Comparison of ENCODE assay signal across 16 mouse cellular contexts in the genomic region with DNA sequence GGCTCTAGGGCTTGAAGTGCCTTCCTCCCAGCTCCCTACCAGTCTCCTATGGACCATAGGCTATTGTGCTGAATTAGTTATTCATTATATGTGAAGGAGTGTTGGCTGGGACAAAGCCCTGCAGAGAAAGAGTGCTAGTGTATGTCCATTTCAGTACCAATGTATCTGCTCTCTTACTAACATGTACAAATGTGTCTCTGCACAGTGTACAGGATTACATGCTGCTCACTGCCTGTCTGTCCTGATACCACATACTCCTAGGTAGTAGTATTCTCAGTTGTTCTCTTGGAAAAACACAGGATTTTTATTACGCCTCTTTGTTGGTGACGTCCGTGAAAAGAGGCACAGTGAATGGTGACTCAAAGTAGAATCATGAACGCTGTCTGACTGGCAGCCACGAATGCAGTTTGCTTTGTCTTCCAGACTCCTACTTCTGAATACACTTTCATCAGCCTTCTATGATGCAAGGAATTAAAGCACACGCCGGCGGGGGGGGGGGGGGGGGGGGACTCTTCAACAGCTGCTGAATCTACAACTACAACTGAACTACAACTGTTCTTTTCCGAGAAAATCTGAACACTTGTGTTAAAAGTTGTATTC.
DNase-seq lines count a peak whose midpoint lies in the region; ATAC-seq and TF ChIP-seq lines count a peak whose summit lies in the region.
"Had no signal": no experiment of that assay in that cellular context is flagged by ENCODE, and none has a peak within 500 bp of the region (broad histone marks: within the 10 kb centered on the region; RNA-seq: fewer than 3 reads in every experiment).

No protein-coding gene starts in this region.

- ATAC-seq in forebrain, embryonic 14.5 days, result peak; percentile 46; the same call in 1 of the 2 replicates
- peak; percentile 45; the same call in 1 of the 2 replicates for ATAC-seq in midbrain, embryonic 15.5 days (replicated peaks)
- ATAC-seq: intestine, embryonic 15.5 days had no signal

- H3K4me3 ChIP-seq in layer of hippocampus, adult 2 months, result no peak overlapping the region
- H3K4me3 ChIP-seq in forebrain, embryonic 14.5 days (ENCODE audit: low read depth, low read length), result no peak overlapping the region
- no peak overlapping the region for H3K4me3 ChIP-seq in midbrain, embryonic 15.5 days
- H3K4me3 ChIP-seq: gastrocnemius, adult 2 months; intestine, embryonic 15.5 days had no signal

- H3K9me3 ChIP-seq in forebrain, embryonic 14.5 days (replicated peaks; ENCODE audit: control insufficient read depth, low read length), result no peaks in the 10 kb centered on the region
- no peaks in the 10 kb centered on the region for H3K9me3 ChIP-seq in midbrain, embryonic 15.5 days
- H3K9me3 ChIP-seq: G1E; intestine, embryonic 15.5 days had no signal

- no peak overlapping the region for H3K9ac ChIP-seq in forebrain, embryonic 14.5 days (ENCODE audit: low read length)
- no peak overlapping the region for H3K9ac ChIP-seq in midbrain, embryonic 15.5 days
- H3K9ac ChIP-seq: intestine, embryonic 15.5 days had no signal

- H3K4me1 ChIP-seq in forebrain, embryonic 14.5 days (ENCODE audit: control insufficient read depth, insufficient read depth, low read length), result peaks cover 39% of the 10 kb centered on the region
- peaks cover 39% of the 10 kb centered on the region for H3K4me1 ChIP-seq in midbrain, embryonic 15.5 days

- H3K27me3 ChIP-seq in forebrain, embryonic 14.5 days (replicated peaks; ENCODE audit: control insufficient read depth, insufficient read depth, low read length), result no peaks in the 10 kb centered on the region
- H3K27me3 ChIP-seq in midbrain, embryonic 15.5 days (replicated peaks), result no peaks in the 10 kb centered on the region
- H3K27me3 ChIP-seq: intestine, embryonic 15.5 days had no signal

- 9% methylated on average over 9 of the region's 9 CpGs for WGBS in forebrain, embryonic 14.5 days
- 12% methylated on average over 9 of the region's 9 CpGs for WGBS in midbrain, embryonic 15.5 days

- no peak for DNase-seq in layer of hippocampus, adult 2 months (ENCODE audit: low spot score in 2 of 2)
- no peak for DNase-seq in layer of hippocampus, postnatal 36 days
- DNase-seq in adipocyte (ENCODE audit: low spot score), result peak; percentile 26
- peak; percentile 37 for DNase-seq in forebrain, embryonic 14.5 days (ENCODE audit: low spot score)
- no peak for DNase-seq in cerebellum, adult 11 months
- no peak for DNase-seq in urinary bladder, postnatal 25 days (ENCODE audit: low spot score)
- DNase-seq: adrenal gland, postnatal 25 days; cerebellum, postnatal 25 days; gastrocnemius, adult 2 months; heart, postnatal 14 days; lung, postnatal 36 days; right cerebral cortex, postnatal 4 days had no signal

- H3K4me2 ChIP-seq in forebrain, embryonic 14.5 days (ENCODE audit: low read length), result no peak overlapping the region
- H3K4me2 ChIP-seq in midbrain, embryonic 15.5 days, result no peak overlapping the region
- H3K4me2 ChIP-seq: intestine, embryonic 15.5 days had no signal

- H3K36me3 ChIP-seq in forebrain, embryonic 14.5 days (ENCODE audit: control insufficient read depth, insufficient read depth, low read length), result no peaks in the 10 kb centered on the region
- no peaks in the 10 kb centered on the region for H3K36me3 ChIP-seq in midbrain, embryonic 15.5 days (replicated peaks)
- H3K36me3 ChIP-seq: G1E; intestine, embryonic 15.5 days had no signal

- peak overlapping the region; percentile 70 for H3K27ac ChIP-seq in layer of hippocampus, adult 2 months
- H3K27ac ChIP-seq in forebrain, embryonic 14.5 days (ENCODE audit: low read depth, low read length), result no peak overlapping the region
- no peak overlapping the region for H3K27ac ChIP-seq in midbrain, embryonic 15.5 days
- H3K27ac ChIP-seq: gastrocnemius, adult 2 months; intestine, embryonic 15.5 days; kidney, postnatal 0 days had no signal

- TF ChIP-seq CTCF in layer of hippocampus, adult 2 months (conservative IDR thresholded peaks at IDR 0.05), result no peak

Comparison
In these comparisons a context has a peak if more than half of its experiments do, and no peak if none do; other contexts are left out.
1. DNase-seq: peak in adipocyte (single experiment) and forebrain, embryonic 14.5 days (single experiment); none in layer of hippocampus, adult 2 months (0 of 2), layer of hippocampus, postnatal 36 days (0 of 2), cerebellum, adult 11 months (single experiment) and urinary bladder, postnatal 25 days (single experiment).